Mouse (Mus musculus): Measurements from ENCODE around the gene Ahrr.

Ahrr gene

DNA sequence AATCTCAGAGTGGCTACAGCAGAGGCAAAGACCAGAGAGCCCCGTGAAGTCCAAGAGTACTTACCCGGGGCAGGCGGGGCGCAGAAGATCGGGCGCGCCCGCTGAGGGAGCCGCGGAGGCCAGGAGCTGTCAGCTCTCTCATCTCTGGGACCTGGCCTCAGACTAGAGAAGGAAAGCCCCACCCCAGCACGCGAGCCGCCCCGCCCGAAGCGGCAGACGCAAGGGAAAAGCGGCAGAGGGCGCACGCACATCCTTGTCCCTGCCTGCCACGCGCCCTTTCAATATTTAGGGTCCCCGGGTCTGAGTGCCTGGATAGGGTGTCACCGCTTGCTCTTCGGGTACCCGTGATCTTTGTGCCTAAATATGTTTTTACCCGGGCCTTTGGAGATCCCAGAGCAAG is at the start of gene Ahrr:
Gene Ahrr (minus strand): TSS at position 165 of the 400 bp plus-strand sequence.
- in situ Hi-C loops (cut with MboI; ENCODE audit: unreplicated experiment in 2 of 2): no loop called here

DNA sequence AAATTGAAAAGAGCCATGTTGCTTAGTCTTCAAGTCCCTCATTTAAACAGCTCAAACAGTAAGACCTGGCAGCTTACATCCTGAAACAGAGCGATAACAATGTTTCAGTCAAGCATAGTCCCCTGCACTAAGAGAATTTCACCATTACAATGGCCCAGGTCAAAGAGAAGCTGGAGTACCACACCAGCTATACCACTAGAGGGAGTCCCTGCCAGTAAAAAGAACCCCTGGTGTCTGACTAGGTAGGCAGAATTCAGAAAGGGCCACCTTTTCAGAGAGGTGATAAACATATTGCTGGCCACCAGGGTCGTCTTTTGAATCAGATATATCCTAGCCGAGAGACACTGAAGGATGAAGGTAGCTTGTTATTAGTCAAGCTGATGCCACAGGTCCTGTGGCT is 48.9 kb upstream of the Ahrr start:
- in situ Hi-C loops (cut with MboI; ENCODE audit: unreplicated experiment in 2 of 2): loop anchor here (5.0 to 25.0 kb wide), 5 partner anchors 196 to 1771 kb away; no protein-coding TSS in a partner anchor

- in situ Hi-C loops (cut with MboI; ENCODE audit: unreplicated experiment in 2 of 2): loop anchor here in 1 of 2 experiments (25.0 kb wide), 1 partner anchor 1783 kb away; no protein-coding TSS in a partner anchor
Observed at GRCm38 (mm10) chr13:74329321-74329720, 37.2 kb upstream of the Ahrr start.

DNA sequence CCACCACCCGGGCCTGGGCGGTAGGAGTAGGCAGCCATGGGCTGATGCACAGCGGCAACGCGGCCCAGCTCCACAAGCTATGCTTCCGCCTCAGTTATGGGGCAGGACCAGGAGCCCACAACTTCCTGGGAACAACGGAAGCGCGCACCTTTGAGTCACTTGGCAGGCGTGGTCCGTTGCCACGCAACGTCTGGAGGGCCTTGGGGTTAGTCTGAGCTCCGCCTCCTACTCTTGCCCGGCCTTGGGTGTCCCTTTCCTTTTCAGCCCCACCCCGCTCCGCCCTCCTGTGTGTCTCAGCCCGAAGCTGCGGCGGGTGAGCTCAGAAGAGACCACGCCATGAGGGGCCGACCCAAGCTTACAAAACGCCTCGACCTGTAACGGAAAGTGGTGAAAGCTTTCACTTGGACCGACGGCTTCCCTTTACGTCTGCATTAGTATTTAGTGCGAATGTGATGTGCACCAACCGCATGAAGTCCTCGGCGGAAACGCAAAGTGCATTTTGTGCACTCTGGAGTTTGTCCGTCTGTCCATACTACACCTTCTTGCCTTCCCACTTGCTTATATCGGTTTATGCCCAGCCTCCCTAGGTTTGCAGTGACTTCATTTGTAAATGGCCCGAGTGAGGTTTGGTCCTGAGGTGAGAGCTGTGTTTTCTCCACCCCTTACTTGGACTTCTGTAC is 25.2 kb upstream of the Ahrr start, which contains the start of gene Pdcd6:
Gene Pdcd6 (minus strand): TSS at position 411 of the 680 bp plus-strand sequence.
- in situ Hi-C loops (cut with MboI; ENCODE audit: unreplicated experiment in 2 of 2): loop anchor here in 1 of 2 experiments (25.0 kb wide), 1 partner anchor 705 kb away; the partner anchor contains the start of gene Clptm1l

DNA sequence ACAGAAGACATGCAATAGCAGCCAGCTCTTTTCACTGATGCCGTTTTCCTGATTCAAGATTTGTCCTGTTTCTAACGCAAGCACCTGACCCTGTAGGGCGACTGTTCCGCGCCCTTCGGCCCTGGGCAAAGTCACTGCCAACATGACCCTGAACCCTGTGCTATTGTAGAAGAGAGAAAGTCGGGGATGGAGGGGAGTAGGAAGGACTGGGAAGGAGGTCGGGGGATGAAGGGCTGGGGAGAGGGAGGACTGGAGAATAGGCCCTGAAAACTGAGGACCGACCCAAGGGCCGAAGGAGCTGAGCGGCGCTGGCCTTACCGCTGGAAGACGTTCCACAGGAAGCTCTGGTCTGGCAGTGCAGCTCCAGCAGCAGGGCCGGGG is 24.6 kb upstream of the Ahrr start:
- in situ Hi-C loops (cut with MboI; ENCODE audit: unreplicated experiment in 2 of 2): loop anchor here in 1 of 2 experiments (25.0 kb wide), 1 partner anchor 704 kb away; the partner anchor contains the start of gene Clptm1l

DNA sequence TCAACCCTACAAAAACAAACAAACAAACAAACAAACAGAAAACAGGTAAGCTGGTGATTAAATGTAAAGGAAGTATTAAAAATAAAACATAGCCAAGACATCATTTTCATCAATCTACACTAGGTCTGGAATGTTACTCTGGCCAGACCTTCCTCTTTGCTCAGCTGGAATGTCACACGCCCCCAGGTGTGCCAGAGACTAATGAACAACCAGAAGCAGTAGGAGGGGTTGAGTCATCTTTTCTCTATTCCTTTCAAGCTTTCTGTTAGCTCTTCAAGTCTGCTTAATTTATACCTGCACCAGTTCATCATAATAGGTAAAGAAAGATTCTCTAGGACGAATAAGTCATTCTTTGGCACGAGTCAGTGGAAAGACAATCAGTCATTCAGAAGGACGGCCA is 24.3 kb upstream of the Ahrr start:
- in situ Hi-C loops (cut with MboI; ENCODE audit: unreplicated experiment in 2 of 2): loop anchor here in 1 of 2 experiments (25.0 kb wide), 1 partner anchor 704 kb away; the partner anchor contains the start of gene Clptm1l

GRCm38 (mm10) chr13:74314616-74315015 is 22.5 kb upstream of the Ahrr start:
- in situ Hi-C loops (cut with MboI; ENCODE audit: unreplicated experiment in 2 of 2): loop anchor here in 1 of 2 experiments (25.0 kb wide), 1 partner anchor 702 kb away; the partner anchor contains the start of gene Clptm1l

DNA sequence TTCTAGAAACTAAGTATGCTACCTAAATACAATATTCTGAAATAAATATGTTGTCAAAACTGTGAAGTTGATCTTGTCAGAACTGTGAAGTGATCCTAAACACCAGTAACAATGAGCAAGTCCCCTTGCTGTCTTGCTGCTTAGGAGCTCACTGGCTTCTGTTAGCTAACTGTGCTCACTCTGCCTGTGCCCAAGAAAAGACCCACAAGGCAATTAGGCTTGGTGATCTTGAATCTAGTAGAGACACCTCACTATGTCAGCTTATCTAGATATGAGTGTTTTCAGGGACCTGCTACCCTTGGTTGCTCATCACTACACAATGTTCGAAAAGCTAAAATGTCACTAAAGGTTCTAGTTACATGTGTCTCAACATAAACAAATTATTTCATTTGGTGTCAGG is 13.6 kb upstream of the Ahrr start:
- in situ Hi-C loops (cut with MboI; ENCODE audit: unreplicated experiment in 2 of 2): loop anchor here (5.0 to 25.0 kb wide), 3 partner anchors 113 to 693 kb away; partner anchors contain the start of gene Clptm1l (in 1 of the 2)

- in situ Hi-C loops (cut with MboI; ENCODE audit: unreplicated experiment in 2 of 2): loop anchor here (5.0 to 25.0 kb wide), 3 partner anchors 113 to 693 kb away; partner anchors contain the start of gene Clptm1l (in 1 of the 2)
Observed at GRCm38 (mm10) chr13:74305380-74305779, 13.2 kb upstream of the Ahrr start.

- in situ Hi-C loops (cut with MboI; ENCODE audit: unreplicated experiment in 2 of 2): loop anchor here (5.0 to 25.0 kb wide), 5 partner anchors 110 to 690 kb away; partner anchors contain the start of gene Clptm1l (in 1 of the 2)
Observed at GRCm38 (mm10) chr13:74302050-74303037, 10.2 kb upstream of the Ahrr start.

DNA sequence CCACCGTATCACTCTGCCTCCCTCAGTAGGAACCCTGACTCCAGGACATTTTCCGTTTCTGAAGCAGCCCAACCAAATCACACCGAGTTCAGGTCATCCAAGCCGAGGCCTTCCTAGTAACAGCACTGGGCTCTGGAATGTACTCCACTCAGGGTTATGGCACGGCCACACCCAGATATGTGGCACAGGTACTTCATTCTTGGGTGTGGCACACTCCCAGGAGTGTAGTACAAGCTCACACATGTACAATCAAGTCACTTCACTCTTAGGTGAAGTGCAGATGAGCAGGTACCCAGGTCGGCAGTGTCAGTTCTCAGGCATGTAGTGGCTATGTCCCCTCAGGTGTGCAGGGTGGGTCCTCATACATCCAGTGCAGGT is 9.5 kb upstream of the Ahrr start:
- in situ Hi-C loops (cut with MboI; ENCODE audit: unreplicated experiment in 2 of 2): loop anchor here (5.0 to 25.0 kb wide), 5 partner anchors 109 to 689 kb away; partner anchors contain the start of gene Clptm1l (in 1 of the 2)

GRCm38 (mm10) chr13:74300925-74301606 is 8.9 kb upstream of the Ahrr start:
- in situ Hi-C loops (cut with MboI; ENCODE audit: unreplicated experiment in 2 of 2): loop anchor here (5.0 to 25.0 kb wide), 5 partner anchors 109 to 689 kb away; partner anchors contain the start of gene Clptm1l (in 1 of the 2)

GRCm38 (mm10) chr13:74296376-74296775 is 4.2 kb upstream of the Ahrr start:
- in situ Hi-C loops (cut with MboI; ENCODE audit: unreplicated experiment in 2 of 2): no loop called here

GRCm38 (mm10) chr13:74289646-74290045 is 2.5 kb downstream of the Ahrr start:
- in situ Hi-C loops (cut with MboI; ENCODE audit: unreplicated experiment in 2 of 2): no loop called here

DNA sequence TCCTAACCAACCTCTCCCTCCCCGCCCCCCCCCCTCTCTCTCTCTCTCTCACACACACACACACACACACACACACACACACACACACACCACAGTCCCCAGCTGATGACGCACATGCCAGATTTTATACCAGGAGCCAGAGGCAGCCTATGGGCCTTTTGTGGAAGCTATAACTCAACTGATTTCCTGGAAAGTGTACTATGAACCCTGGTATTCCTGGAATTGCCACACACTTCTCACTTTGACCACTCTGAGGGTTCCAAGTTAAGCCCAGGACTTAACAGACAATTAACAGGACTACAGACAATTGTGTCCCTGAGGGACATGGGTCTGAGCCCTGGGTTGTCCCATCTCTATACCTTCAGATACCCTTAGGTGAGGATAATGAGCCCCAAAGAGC is 9.8 kb downstream of the Ahrr start:
- in situ Hi-C loops (cut with MboI; ENCODE audit: unreplicated experiment in 2 of 2): no loop called here

DNA sequence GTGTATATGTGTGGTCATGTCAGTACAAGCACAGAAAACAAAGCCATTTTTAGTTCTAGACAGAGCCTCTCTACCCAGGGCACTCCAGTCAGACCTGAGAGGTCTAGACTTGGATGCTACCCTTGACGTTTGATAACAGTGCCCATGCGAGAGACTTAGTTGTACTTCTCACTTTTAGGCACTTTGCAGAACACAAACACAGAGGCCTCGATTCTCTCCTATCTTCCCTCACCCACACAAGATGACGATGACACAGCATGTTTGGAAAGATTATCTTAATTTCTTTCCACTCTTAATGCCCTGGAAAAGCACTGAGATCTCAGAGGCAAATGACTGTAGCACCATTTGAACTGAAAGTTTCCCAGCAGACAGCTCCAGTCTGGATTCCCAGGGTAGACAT is 16.4 kb downstream of the Ahrr start:
- in situ Hi-C loops (cut with MboI; ENCODE audit: unreplicated experiment in 2 of 2): no loop called here

- in situ Hi-C loops (cut with MboI; ENCODE audit: unreplicated experiment in 2 of 2): no loop called here
Observed at GRCm38 (mm10) chr13:74260231-74260992, 31.7 kb downstream of the Ahrr start.

GRCm38 (mm10) chr13:74259460-74260230 is 32.5 kb downstream of the Ahrr start:
- in situ Hi-C loops (cut with MboI; ENCODE audit: unreplicated experiment in 2 of 2): loop anchor here in 1 of 2 experiments (5.0 kb wide), 1 partner anchor 47 kb away; no protein-coding TSS in a partner anchor
